Mouse (Mus musculus): ENCODE data around the gene Srrm3.

- TF ChIP-seq CTCF (IDR thresholded peaks at IDR 0.05; ENCODE audit: low read depth, low read length) = no peak
- no peak for TF ChIP-seq POLR2A (IDR thresholded peaks at IDR 0.05; ENCODE audit: extremely low read depth, insufficient read depth, low read length)
Measured at GRCm38 (mm10) chr5:135919902-135920301, 113.2 kb downstream of the Srrm3 start.
